Mouse (Mus musculus) ES-E14 (cell line): ENCODE data around the gene Atpaf2. TPM values are rescaled to one million over a fixed set of nuclear protein-coding genes. Genes with fewer than 3 reads are reported as not detected.

Experiments
- DNase-seq: peaks from one replicate; pipeline ENCODE4 v3.0.0-alpha.2; 2013; ENCODE audit warnings: low read depth, low spot score
- H3K27ac ChIP-seq: 2 replicates; pipeline ENCODE4 v1.5.1; 2012; ENCODE audit warnings: low read depth, mild to moderate bottlenecking, low read length, moderate library complexity, mixed read lengths; ENCODE audit not compliant: poor library complexity, insufficient read depth, severe bottlenecking
- H3K36me3 ChIP-seq: 2 replicates; pipeline ENCODE4 v1.6.1; 2012; ENCODE audit warnings: mild to moderate bottlenecking, low read length, moderate library complexity, mixed read lengths; ENCODE audit not compliant: control insufficient read depth, poor library complexity, insufficient read depth, severe bottlenecking
- H3K4me1 ChIP-seq, 2 experiments: fragments of 150-350 bp in 1 of 2; sonication (generic) in 1 of 2; 2 replicates each; pipeline ENCODE4 v1.6.1; 2012; ENCODE audit warnings: low read length in 2 of 2, mild to moderate bottlenecking in 1 of 2, mixed read lengths in 1 of 2; ENCODE audit not compliant: control insufficient read depth in 2 of 2, insufficient read depth in 2 of 2, poor library complexity in 1 of 2
- H3K4me3 ChIP-seq, 2 experiments: fragments of 150-350 bp in 1 of 2; sonication (generic) in 1 of 2; 2 replicates each; pipeline ENCODE4 v1.5.1; 2012; ENCODE audit warnings: low read length in 2 of 2, low read depth in 1 of 2, mild to moderate bottlenecking in 1 of 2, mixed read lengths in 1 of 2; ENCODE audit not compliant: insufficient read depth in 1 of 2, poor library complexity in 1 of 2, severe bottlenecking in 1 of 2
- H3K9ac ChIP-seq: 2 replicates; pipeline ENCODE4 v1.6.1; 2012; ENCODE audit warnings: low read depth, mild to moderate bottlenecking, low read length, mixed read lengths; ENCODE audit not compliant: poor library complexity, insufficient read depth, severe bottlenecking
- H3K9me3 ChIP-seq: fragments of 150-350 bp; sonication (generic); 2 replicates; pipeline ENCODE4 v1.6.1; 2012; ENCODE audit warnings: low read depth, mild to moderate bottlenecking, low read length; ENCODE audit not compliant: control insufficient read depth, insufficient read depth
- CHD2 ChIP-seq: IDR thresholded peaks from 2 replicates; pipeline ENCODE4 v1.6.1; 2014; ENCODE audit warnings: mild to moderate bottlenecking, low read depth, low read length, inconsistent platforms
- HCFC1 ChIP-seq: IDR thresholded peaks from 2 replicates; pipeline ENCODE4 v1.6.1; 2012; ENCODE audit warnings: low read length, inconsistent platforms, borderline replicate concordance; ENCODE audit not compliant: insufficient read depth
- MAFK ChIP-seq: IDR thresholded peaks from 2 replicates; pipeline ENCODE4 v1.6.1; 2014; ENCODE audit warnings: mild to moderate bottlenecking, low read depth, low read length, inconsistent platforms; ENCODE audit not compliant: insufficient read depth
- ZC3H11A ChIP-seq: IDR thresholded peaks from 2 replicates; pipeline ENCODE4 v1.6.1; 2012; ENCODE audit warnings: low read depth, mild to moderate bottlenecking, inconsistent platforms, low read length, borderline replicate concordance
- ZNF384 ChIP-seq: IDR thresholded peaks from 2 replicates; pipeline ENCODE4 v1.6.1; 2012; ENCODE audit warnings: low read depth, low read length, inconsistent platforms
- in situ Hi-C, 2 experiments: fragments of 600-800 bp; cut with MboI; formaldehyde crosslinking; loops; one replicate each; pipeline ENCODE4 v1.15.1; 2025; ENCODE audit warnings: low sequenced_read_pairs in 2 of 2, inconsistent platforms in 1 of 2; ENCODE audit not compliant: unreplicated experiment in 2 of 2
- total RNA-seq: library from RNA; depleted of rRNA; stranded (reverse); fragments of 300-350 nt; gene quantifications from 2 replicates; pipeline ENCODE4 v1.2.3, GENCODE M21; 2012

Atpaf2 gene
- total RNA-seq, 1 experiment = 34.3 TPM

GRCm38 (mm10) chr11:60423006-60423405 is 4.7 kb upstream of the Atpaf2 start:
- peaks cover 0 to 5% of the 10 kb centered on the region in 2 experiments; a peak in 3 of 4 replicates for H3K4me1 ChIP-seq
- no peak overlapping the region for H3K4me3 ChIP-seq
- no peaks in the 10 kb centered on the region; the same call in 1 of the 2 replicates for H3K36me3 ChIP-seq
- no peaks in the 10 kb centered on the region for H3K9me3 ChIP-seq
- peak overlapping the region; percentile 27; the same call in 1 of the 2 replicates for H3K27ac ChIP-seq
- DNase-seq = peak; percentile 33
- in situ Hi-C loops = no loop called here
- H3K9ac ChIP-seq = no peak overlapping the region
- no peak for TF ChIP-seq ZNF384
- TF ChIP-seq CHD2 = no peak
- TF ChIP-seq HCFC1 = no peak
- no peak for TF ChIP-seq ZC3H11A
- no peak for TF ChIP-seq MAFK

GRCm38 (mm10) chr11:60422046-60422668 is 3.9 kb upstream of the Atpaf2 start:
- in situ Hi-C loops = no loop called here
- Histone ChIP-seq H3K9me3 (no peaks in the 10 kb centered on the region), H3K9ac (no peak overlapping the region), H3K4me1 (peaks cover 0 to 5% of the 10 kb centered on the region in 2 experiments; a peak in 3 of 4 replicates), H3K4me3 (no peak overlapping the region), H3K36me3 (no peaks in the 10 kb centered on the region; the same call in 1 of the 2 replicates), H3K27ac (no peak overlapping the region)
- TF ChIP-seq CHD2 = no peak
- peak; percentile 94 for TF ChIP-seq ZNF384
- TF ChIP-seq MAFK = no peak
- no peak for DNase-seq

- no peak for TF ChIP-seq ZC3H11A
- TF ChIP-seq CHD2 = no peak
- in situ Hi-C loops = no loop called here
- H3K4me3 ChIP-seq = peak overlapping the region; percentile 91 to 96
- H3K4me1 ChIP-seq = peaks cover 0 to 5% of the 10 kb centered on the region in 2 experiments; a peak in 3 of 4 replicates
- H3K9me3 ChIP-seq = no peaks in the 10 kb centered on the region
- H3K36me3 ChIP-seq = no peaks in the 10 kb centered on the region
- H3K27ac ChIP-seq = no peak overlapping the region
- H3K9ac ChIP-seq = peak overlapping the region; percentile 88
- DNase-seq = no peak
Observed at GRCm38 (mm10) chr11:60418473-60418803, 181 bp upstream of the Atpaf2 start.

GRCm38 (mm10) chr11:60416963-60417716 is 1.1 kb downstream of the Atpaf2 start, which contains the start of gene Gid4:
Gene Gid4 (plus strand): TSS chr11:60417145.
- Histone ChIP-seq H3K4me1 (no peaks in the 10 kb centered on the region; a peak in 1 of 4 replicates), H3K27ac (peak within 1 kb of the TSS; percentile 65), H3K9ac (peak within 1 kb of the TSS; percentile 93), H3K36me3 (no peaks in the 10 kb centered on the region), H3K4me3 (peak within 1 kb of the TSS; percentile 95 to 96), H3K9me3 (no peaks in the 10 kb centered on the region)
- TF ChIP-seq MAFK = no peak
- TF ChIP-seq ZC3H11A = no peak
- peak; percentile 98 for TF ChIP-seq HCFC1
- no peak for TF ChIP-seq ZNF384
- TF ChIP-seq CHD2 = peak; percentile 84
- peak; percentile 99 for DNase-seq
- in situ Hi-C loops = no loop called here

- no peak for TF ChIP-seq HCFC1
- no peak for TF ChIP-seq ZNF384
- no peak for TF ChIP-seq CHD2
- TF ChIP-seq ZC3H11A = no peak
- TF ChIP-seq MAFK = no peak
- no peaks in the 10 kb centered on the region for H3K9me3 ChIP-seq
- H3K36me3 ChIP-seq = no peaks in the 10 kb centered on the region
- DNase-seq = no peak
- H3K27ac ChIP-seq = peak overlapping the region; percentile 61; the same call in 1 of the 2 replicates
- peak overlapping the region; percentile 95 for H3K4me3 ChIP-seq
- in situ Hi-C loops = no loop called here
- peak overlapping the region; percentile 93 for H3K9ac ChIP-seq
- no peaks in the 10 kb centered on the region for H3K4me1 ChIP-seq
Observed at GRCm38 (mm10) chr11:60416590-60416962, 1.7 kb downstream of the Atpaf2 start.
